Mouse (Mus musculus) left cerebral cortex, adult 6 months (tissue): ENCODE measurements around the gene Otop3. TPM values are rescaled to one million over a fixed set of nuclear protein-coding genes. Genes with fewer than 3 reads are reported as not detected.

Experiments used
- long read RNA-seq, 2 experiments: library from polyadenylated mRNA; unstranded; transcript quantifications; one replicate each; pipeline ENCODE4 v2.0.0; 2019 to 2020
- polyA plus RNA-seq: library from polyadenylated mRNA; unstranded; fragments of <200 nt; fragmentation: Nextera tagmentation; gene quantifications from 2 replicates; pipeline ENCODE4 v1.2.3, GENCODE M21; 2021

Gene Otop3
- polyA plus RNA-seq, result 0.15 and 0.21 TPM in 2 replicates
- long read RNA-seq, experiment 1, result 0 reads
- long read RNA-seq, experiment 2, result 0 reads

DNA sequence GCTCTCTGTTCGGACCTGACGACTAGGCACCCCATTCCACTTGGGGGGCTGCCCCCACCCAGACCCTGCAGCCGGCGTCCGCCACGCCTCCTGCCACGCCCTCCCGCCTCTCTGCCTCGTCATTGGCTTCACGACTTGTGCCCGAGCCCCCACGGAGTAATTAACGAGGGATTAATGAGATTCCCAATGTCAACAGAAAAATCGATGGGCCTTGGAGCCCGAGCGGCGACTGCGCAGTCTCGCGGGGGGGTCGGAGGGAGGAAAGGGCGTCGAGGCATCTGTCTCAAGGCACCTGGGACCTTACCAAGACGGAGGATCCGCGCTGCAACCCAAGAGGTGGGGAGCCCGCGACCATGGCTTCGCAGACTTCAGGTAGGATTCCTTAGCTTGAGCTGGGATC, at the start of gene Otop3:
Otop3 (plus strand) TSS at position 201 of the 400 bp plus-strand sequence.

DNA sequence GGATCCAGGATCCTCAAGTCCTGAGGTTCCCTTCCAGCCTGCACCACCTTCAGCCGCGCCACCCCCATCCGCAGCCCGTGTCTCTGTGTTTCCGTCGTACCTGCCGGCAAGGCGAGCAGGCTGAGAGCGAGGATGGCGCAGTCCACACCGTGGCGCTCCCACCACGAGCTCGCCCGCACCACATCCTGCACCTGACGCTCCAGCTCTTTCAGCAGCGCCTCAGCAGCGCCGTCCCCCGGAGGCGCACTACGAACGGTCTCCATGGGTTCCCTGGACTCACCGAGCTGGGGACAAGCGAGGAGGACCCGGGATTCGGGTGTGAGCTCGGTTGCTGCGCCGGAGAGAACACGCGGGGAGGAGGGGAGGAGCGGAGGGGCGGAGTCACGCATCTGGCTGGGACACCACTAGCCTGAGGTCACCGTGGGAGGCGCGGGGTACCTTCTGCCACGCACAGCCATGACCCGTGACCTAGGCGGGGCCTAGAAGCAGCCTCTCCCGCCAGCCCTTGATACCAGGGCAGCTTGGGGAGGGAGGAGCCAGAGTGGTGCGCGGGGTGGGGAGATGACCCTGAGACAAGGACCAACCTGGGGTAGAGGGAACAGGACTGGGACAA, 37.2 kb upstream of the Otop3 start, which contains the start of gene Fads6:
Fads6 (minus strand) TSS at position 450 of the 613 bp plus-strand sequence.

GRCm38 (mm10) chr11:115306863-115307262, 27.7 kb upstream of the Otop3 start, which contains the start of gene Otop2:
Otop2 (plus strand) TSS chr11:115307163.

DNA sequence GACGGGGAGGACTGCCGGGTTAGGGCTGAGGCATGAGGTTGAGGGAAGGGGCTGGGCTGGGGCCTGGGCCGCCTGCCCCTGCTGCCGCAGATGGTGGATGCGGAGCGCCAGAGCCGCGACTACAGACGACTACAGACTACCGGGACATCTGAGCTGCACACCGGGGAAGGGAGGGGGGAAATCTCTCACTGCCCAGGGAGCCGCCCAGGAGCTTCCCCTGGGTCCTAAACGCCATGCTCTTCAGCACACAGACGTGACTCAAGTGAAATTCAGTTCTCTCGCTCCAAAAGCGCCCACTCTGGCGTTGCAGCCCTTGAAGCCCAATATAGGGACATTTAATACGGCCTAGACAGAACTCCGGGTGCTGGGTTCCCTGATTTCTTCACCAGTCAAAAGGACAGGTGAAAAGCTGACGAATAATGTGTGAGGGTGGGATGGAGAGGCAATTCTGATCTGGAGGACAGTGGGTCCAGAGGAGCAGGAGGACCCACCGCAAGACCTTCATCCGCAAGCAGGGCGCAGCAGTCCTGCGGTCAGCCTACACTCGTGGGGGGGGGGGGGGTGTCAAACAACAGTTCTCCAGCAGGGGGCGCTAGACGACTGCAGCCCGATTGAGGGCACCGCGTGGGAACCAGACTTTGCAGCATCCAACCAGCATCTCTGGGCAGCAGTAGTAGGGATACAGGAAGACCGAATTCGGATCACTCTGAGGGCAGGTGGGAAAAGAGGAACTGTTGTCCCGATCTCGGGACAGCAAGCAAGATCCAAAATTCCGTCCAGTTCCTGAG, 12.4 kb upstream of the Otop3 start, which contains the start of gene Ush1g:
Ush1g (minus strand) TSS at position 136 of the 788 bp plus-strand sequence.

GRCm38 (mm10) chr11:115367395-115367944, 32.9 kb downstream of the Otop3 start, which contains the start of gene Hid1:
Hid1 (minus strand) TSS chr11:115367756.

GRCm38 (mm10) chr11:115381743-115382539, 47.4 kb downstream of the Otop3 start, which contains the start of gene Cdr2l:
Cdr2l (plus strand) TSS chr11:115381916.

Other genes with a start within 250 kb of the Otop3 start
- gene Rab37, start 243.3 kb upstream of the Otop3 start, polyA plus RNA-seq, result 1.7 and 2.5 TPM in 2 replicates
- gene Cd300lf, start 200.7 kb upstream of the Otop3 start, polyA plus RNA-seq, result 0.14 TPM in 1 of 2 replicates, not detected in the other
- 21.7 and 21.9 TPM in 2 replicates for gene Slc9a3r1, start 171.4 kb upstream of the Otop3 start, polyA plus RNA-seq
- 13.6 and 21.7 TPM in 2 replicates for gene Tmem104, start 147.2 kb upstream of the Otop3 start, polyA plus RNA-seq
- 47.6 and 49.6 TPM in 2 replicates for gene Nat9, start 146.9 kb upstream of the Otop3 start, polyA plus RNA-seq
- gene Grin2c, start 67.5 kb upstream of the Otop3 start, polyA plus RNA-seq, result 2.8 and 6.7 TPM in 2 replicates
- 7.4 and 8.5 TPM in 2 replicates for gene Fdxr, start 57.7 kb upstream of the Otop3 start, polyA plus RNA-seq
- 2.0 and 2.5 TPM in 2 replicates for gene Fads6, start 37.1 kb upstream of the Otop3 start, polyA plus RNA-seq
- gene Otop2, start 27.6 kb upstream of the Otop3 start, polyA plus RNA-seq, result 1.2 and 2.5 TPM in 2 replicates
- gene Ush1g, start 12.7 kb upstream of the Otop3 start, polyA plus RNA-seq, result 0.27 and 0.36 TPM in 2 replicates
- 58.1 and 64.1 TPM in 2 replicates for gene Hid1, start 33.0 kb downstream of the Otop3 start, polyA plus RNA-seq
- 6.6 and 13.2 TPM in 2 replicates for gene Cdr2l, start 47.2 kb downstream of the Otop3 start, polyA plus RNA-seq
- gene Mrpl58, start 69.0 kb downstream of the Otop3 start, polyA plus RNA-seq, result 211 and 277 TPM in 2 replicates
- 1,610 and 1,643 TPM in 2 replicates for gene Atp5h, start 85.2 kb downstream of the Otop3 start, polyA plus RNA-seq
- 8.4 and 9.6 TPM in 2 replicates for gene Kctd2, start 85.4 kb downstream of the Otop3 start, polyA plus RNA-seq
- not detected in 2 replicates for gene Trim80, start 105.8 kb downstream of the Otop3 start, polyA plus RNA-seq
- gene Slc16a5, start 127.7 kb downstream of the Otop3 start, polyA plus RNA-seq, result 0.15 and 0.38 TPM in 2 replicates
- gene Armc7, start 140.9 kb downstream of the Otop3 start, polyA plus RNA-seq, result 8.7 and 8.9 TPM in 2 replicates
- gene Nt5c, start 157.1 kb downstream of the Otop3 start, polyA plus RNA-seq, result 122 and 134 TPM in 2 replicates
- 221 and 286 TPM in 2 replicates for gene Jpt1, start 179.7 kb downstream of the Otop3 start, polyA plus RNA-seq
- gene Sumo2, start 201.5 kb downstream of the Otop3 start, polyA plus RNA-seq, result 614 and 680 TPM in 2 replicates
- 24.0 and 25.4 TPM in 2 replicates for gene Nup85, start 229.7 kb downstream of the Otop3 start, polyA plus RNA-seq